8 mouse cellular contexts compared by ENCODE assay signal in the genomic region with DNA sequence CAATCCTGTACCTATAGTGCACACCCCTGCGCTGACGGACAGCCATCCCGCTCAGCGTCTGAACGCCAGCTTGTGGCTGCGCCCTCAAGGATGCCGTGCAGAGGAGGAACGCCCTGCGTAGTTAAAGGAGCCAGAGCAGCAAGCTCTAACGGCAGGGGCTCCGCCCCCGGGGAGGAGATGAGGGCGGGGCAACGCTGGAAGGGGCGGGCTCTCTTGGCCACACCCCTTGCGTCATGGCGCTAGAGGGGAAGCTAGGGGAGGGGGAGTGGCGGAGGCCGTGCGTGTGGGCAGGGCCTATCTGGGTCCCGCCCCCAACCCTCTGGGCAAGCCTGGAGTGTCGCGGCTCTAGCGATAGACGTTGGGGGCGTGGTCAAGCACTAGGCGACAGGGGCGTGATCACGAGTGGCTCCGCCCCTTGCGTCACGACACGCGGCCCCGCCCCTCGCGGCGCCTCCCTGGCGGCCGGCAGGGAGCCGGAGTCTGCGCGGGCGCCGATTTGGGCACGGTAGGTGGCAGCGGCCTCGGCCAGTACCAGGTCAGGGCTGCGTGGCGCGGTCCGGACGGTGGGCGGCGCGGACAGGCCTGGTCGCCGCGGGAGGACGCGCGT. TPM values are rescaled to one million over a fixed set of nuclear protein-coding genes. Genes with fewer than 3 reads are reported as not detected.
DNase-seq lines count a peak whose midpoint lies in the region; ATAC-seq lines count a peak whose summit lies in the region.

Gene Tpst2, plus strand, starts transcription at position 425 of the 607 bp plus-strand sequence.

- WGBS in hindbrain, embryonic 14.5 days: 0% methylated on average over 61 of the region's 62 CpGs

- peak; percentile 93 for ATAC-seq in hindbrain, embryonic 14.5 days (ENCODE audit: low FRiP score)

- peak within 1 kb of the TSS; percentile 72 for H3K9ac ChIP-seq in hindbrain, embryonic 14.5 days

- no peaks in the 10 kb centered on the region for H3K36me3 ChIP-seq in hindbrain, embryonic 14.5 days (replicated peaks; ENCODE audit: control insufficient read depth, insufficient read depth)

- peaks cover 12% of the 10 kb centered on the region; the same call in 1 of the 2 replicates for H3K4me1 ChIP-seq in hindbrain, embryonic 14.5 days (replicated peaks; ENCODE audit: control insufficient read depth, insufficient read depth, low read length)

- peak; percentile 97 for DNase-seq in R1 (ENCODE audit: low read depth, low spot score)
- DNase-seq in cerebellum, postnatal 25 days: peak; percentile 100
- peak; percentile 98 to 99 for DNase-seq in frontal cortex, postnatal 25 days (ENCODE audit: low spot score in 2 of 2)
- DNase-seq in hindbrain, embryonic 14.5 days (ENCODE audit: low spot score): peak; percentile 99
- peak; percentile 100 for DNase-seq in layer of hippocampus, postnatal 36 days
- DNase-seq in lung, postnatal 36 days: peak; percentile 100
- DNase-seq in retina, postnatal 1 day: peak; percentile 99
- peak; percentile 100 for DNase-seq in urinary bladder, adult 18-20 months (ENCODE audit: low spot score in 2 of 2)

- H3K27ac ChIP-seq in hindbrain, embryonic 14.5 days: peak within 1 kb of the TSS; percentile 75

- peak within 1 kb of the TSS; percentile 94 for H3K4me2 ChIP-seq in hindbrain, embryonic 14.5 days (replicated peaks)

- no peaks in the 10 kb centered on the region for H3K27me3 ChIP-seq in hindbrain, embryonic 14.5 days (ENCODE audit: control insufficient read depth, insufficient read depth, low read length)

- no peaks in the 10 kb centered on the region for H3K9me3 ChIP-seq in hindbrain, embryonic 14.5 days (ENCODE audit: control insufficient read depth, low read length)

- H3K4me3 ChIP-seq in hindbrain, embryonic 14.5 days (replicated peaks; ENCODE audit: low read length): peak within 1 kb of the TSS; percentile 85

RNA-seq across cellular contexts. Expression of gene Tpst2, which starts in this region (rescaled TPM):
- polyA plus RNA-seq in hindbrain, embryonic 14.5 days (2014; fragmentation: Nextera tagmentation; extraction: Ambion mirVana): 29.0 and 30.4 TPM in 2 replicates
- total RNA-seq in layer of hippocampus, postnatal 36 days (2021): 10 to 100 TPM; 37.1 to 43.4 TPM

Comparison
In these comparisons a context has a peak if more than half of its experiments do, and no peak if none do; other contexts are left out.
1. Peak in every context shown above with its lines: DNase-seq, ATAC-seq, H3K4me3 ChIP-seq and H3K27ac ChIP-seq.